Mouse (Mus musculus): ENCODE data around the gene Foxd1.

- TF ChIP-seq CTCF (IDR thresholded peaks at IDR 0.05; ENCODE audit: low read depth) (no peak), EP300 (IDR thresholded peaks at IDR 0.05; ENCODE audit: low read depth) (no peak)
Observed at GRCm38 (mm10) chr13:98353709-98354089, 343 bp upstream of the Foxd1 start.

Data from liver, embryonic 14.5 days (tissue).